Mouse (Mus musculus): ENCODE data around the gene Ppp3ca. TPM values are rescaled to one million over a fixed set of nuclear protein-coding genes. Genes with fewer than 3 reads are reported as not detected.

Ppp3ca gene
- polyA plus RNA-seq, 2 experiments = 31.5 to 74.8 TPM

DNA sequence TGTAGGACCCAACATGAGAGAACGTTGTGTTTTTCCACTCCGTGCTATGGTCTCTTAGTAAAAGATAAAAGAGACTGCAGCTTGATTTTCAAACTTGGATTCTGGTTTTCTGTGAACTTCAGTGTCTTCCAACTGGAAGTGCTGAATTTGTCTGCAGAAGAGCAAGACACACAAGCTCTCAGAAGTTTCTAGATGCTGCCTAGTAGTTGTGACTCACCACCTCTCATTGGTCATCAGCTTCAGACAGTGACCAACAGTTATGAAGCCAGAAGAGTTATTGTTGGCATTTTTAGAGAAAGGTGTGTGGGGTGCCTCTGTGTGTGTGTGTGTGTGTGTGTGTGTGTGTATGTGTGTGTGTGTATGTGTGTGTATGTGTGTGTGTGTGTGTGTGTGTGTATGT, 7.1 kb downstream of the Ppp3ca start:
- H3K27ac ChIP-seq (replicated peaks; ENCODE audit: low read depth, low read length) = no peak overlapping the region
- 86% methylated on average over 2 of the region's 2 CpGs for WGBS
- no peak for TF ChIP-seq POLR2A (IDR thresholded peaks at IDR 0.05; ENCODE audit: borderline replicate concordance, extremely low read depth, insufficient read depth, insufficient read length)
- H3K9ac ChIP-seq (ENCODE audit: low read depth, low read length, severe bottlenecking) = no peak overlapping the region
- ATAC-seq (ENCODE audit: low FRiP score, low read depth) = no peak
- H3K4me1 ChIP-seq (ENCODE audit: control insufficient read depth, insufficient read depth, low read length) = peaks cover 15% of the 10 kb centered on the region; the same call in 1 of the 2 replicates
- H3K9me3 ChIP-seq (ENCODE audit: control insufficient read depth, low read length) = no peaks in the 10 kb centered on the region
- H3K36me3 ChIP-seq (ENCODE audit: control insufficient read depth, insufficient read depth, low read length) = no peaks in the 10 kb centered on the region
- no peak overlapping the region for H3K4me2 ChIP-seq (replicated peaks; ENCODE audit: low read depth, low read length, severe bottlenecking)
- H3K4me3 ChIP-seq (replicated peaks; ENCODE audit: low read length) = no peak overlapping the region
- DNase-seq (ENCODE audit: low spot score) = no peak
- no peaks in the 10 kb centered on the region for H3K27me3 ChIP-seq (ENCODE audit: control insufficient read depth, insufficient read depth, low read length)

DNA sequence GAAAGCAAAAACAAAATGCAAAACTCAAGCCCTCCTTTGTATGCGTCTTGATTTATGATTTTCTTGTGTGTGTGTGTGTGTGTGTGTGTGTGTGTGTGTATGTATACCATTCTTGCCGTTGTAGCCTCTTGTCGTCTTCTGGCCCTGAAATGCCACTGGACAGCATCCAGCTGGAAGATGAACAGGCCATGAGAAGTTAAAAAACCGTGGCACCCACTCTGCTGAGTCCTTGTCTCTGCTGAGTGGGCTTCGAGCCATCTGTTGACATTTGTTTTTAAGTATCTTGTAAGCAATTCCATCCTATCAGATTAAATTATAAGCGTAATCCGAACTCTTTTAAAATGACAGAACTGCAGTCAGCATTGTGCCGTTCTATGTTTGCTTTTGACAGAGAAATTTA, 8.5 kb downstream of the Ppp3ca start:
- H3K4me1 ChIP-seq (ENCODE audit: control insufficient read depth, insufficient read depth, low read length) = peaks cover 15% of the 10 kb centered on the region; the same call in 1 of the 2 replicates
- no peaks in the 10 kb centered on the region for H3K27me3 ChIP-seq (ENCODE audit: control insufficient read depth, insufficient read depth, low read length)
- H3K36me3 ChIP-seq (ENCODE audit: control insufficient read depth, insufficient read depth, low read length) = no peaks in the 10 kb centered on the region
- TF ChIP-seq POLR2A (IDR thresholded peaks at IDR 0.05; ENCODE audit: borderline replicate concordance, extremely low read depth, insufficient read depth, insufficient read length) = no peak
- ATAC-seq (ENCODE audit: low FRiP score, low read depth) (no peak), DNase-seq (ENCODE audit: low spot score) (no peak)
- H3K27ac ChIP-seq (replicated peaks; ENCODE audit: low read depth, low read length) = no peak overlapping the region
- 68% methylated on average over 8 of the region's 8 CpGs for WGBS
- no peaks in the 10 kb centered on the region for H3K9me3 ChIP-seq (ENCODE audit: control insufficient read depth, low read length)
- H3K4me3 ChIP-seq (replicated peaks; ENCODE audit: low read length) = no peak overlapping the region
- H3K4me2 ChIP-seq (replicated peaks; ENCODE audit: low read depth, low read length, severe bottlenecking) = no peak overlapping the region
- no peak overlapping the region for H3K9ac ChIP-seq (ENCODE audit: low read depth, low read length, severe bottlenecking)

DNA sequence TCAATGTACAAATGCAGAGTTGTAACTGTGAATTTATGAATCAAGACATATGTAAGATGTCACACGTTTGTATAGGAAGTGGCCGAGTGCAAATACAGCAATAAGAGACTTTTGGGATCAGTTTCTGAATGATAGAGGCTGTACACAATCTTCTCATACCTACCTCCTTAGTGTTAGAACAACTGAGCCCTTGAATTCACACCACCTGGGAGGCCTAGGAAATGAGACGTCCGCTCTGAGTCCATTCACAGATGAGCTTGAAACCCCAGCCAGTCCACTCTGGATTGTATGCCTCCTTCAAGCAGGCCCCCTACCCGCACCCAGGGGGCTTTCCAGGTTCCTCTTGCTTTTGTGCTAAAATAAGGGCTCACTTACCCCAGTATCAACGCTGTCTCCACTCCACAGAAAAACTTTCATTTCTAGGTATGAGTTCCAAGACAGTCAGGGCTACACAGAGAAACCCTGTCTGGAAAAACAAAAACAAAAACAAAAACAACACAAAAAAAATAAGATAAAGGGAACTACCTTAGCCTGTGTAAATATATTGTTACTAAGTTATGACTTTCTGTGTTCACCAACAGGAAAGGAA, 10.1 kb downstream of the Ppp3ca start:
- Histone ChIP-seq H3K4me2 (replicated peaks; ENCODE audit: low read depth, low read length, severe bottlenecking) (no peak overlapping the region), H3K36me3 (ENCODE audit: control insufficient read depth, insufficient read depth, low read length) (no peaks in the 10 kb centered on the region), H3K9ac (ENCODE audit: low read depth, low read length, severe bottlenecking) (no peak overlapping the region), H3K4me3 (replicated peaks; ENCODE audit: low read length) (no peak overlapping the region), H3K9me3 (ENCODE audit: control insufficient read depth, low read length) (no peaks in the 10 kb centered on the region), H3K4me1 (ENCODE audit: control insufficient read depth, insufficient read depth, low read length) (peaks cover 15% of the 10 kb centered on the region; the same call in 1 of the 2 replicates), H3K27ac (replicated peaks; ENCODE audit: low read depth, low read length) (no peak overlapping the region), H3K27me3 (ENCODE audit: control insufficient read depth, insufficient read depth, low read length) (no peaks in the 10 kb centered on the region)
- DNase-seq (ENCODE audit: low spot score) = no peak
- TF ChIP-seq POLR2A (IDR thresholded peaks at IDR 0.05; ENCODE audit: borderline replicate concordance, extremely low read depth, insufficient read depth, insufficient read length) = no peak
- no peak for ATAC-seq (ENCODE audit: low FRiP score, low read depth)
- 56% methylated on average over 6 of the region's 6 CpGs for WGBS

DNA sequence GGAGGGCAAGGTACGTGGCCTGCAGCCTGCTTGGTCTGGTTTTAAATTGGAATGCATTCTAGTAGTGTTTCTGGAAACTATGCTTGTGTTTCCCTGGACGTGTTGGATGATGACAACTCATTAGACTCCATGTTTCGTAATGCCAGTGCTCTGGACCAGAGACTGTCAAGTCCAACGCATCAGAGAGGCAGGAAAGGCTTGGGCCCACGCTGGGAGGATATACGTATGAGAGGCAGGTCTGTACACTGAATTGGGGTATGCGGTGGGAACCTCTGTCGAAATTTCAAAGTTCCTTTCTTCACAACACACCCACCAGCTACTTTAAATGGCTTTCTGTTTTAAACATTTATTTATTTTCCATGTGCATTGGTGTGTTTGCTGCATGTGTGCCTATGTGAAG, 12.3 kb downstream of the Ppp3ca start:
- H3K9ac ChIP-seq (ENCODE audit: low read depth, low read length, severe bottlenecking) = no peak overlapping the region
- 91% methylated on average over 8 of the region's 8 CpGs for WGBS
- no peak for TF ChIP-seq POLR2A (IDR thresholded peaks at IDR 0.05; ENCODE audit: borderline replicate concordance, extremely low read depth, insufficient read depth, insufficient read length)
- no peak overlapping the region for H3K4me3 ChIP-seq (replicated peaks; ENCODE audit: low read length)
- DNase-seq (ENCODE audit: low spot score) (no peak), ATAC-seq (ENCODE audit: low FRiP score, low read depth) (no peak)
- H3K4me1 ChIP-seq (ENCODE audit: control insufficient read depth, insufficient read depth, low read length) = peaks cover 15% of the 10 kb centered on the region; the same call in 1 of the 2 replicates
- no peaks in the 10 kb centered on the region for H3K36me3 ChIP-seq (ENCODE audit: control insufficient read depth, insufficient read depth, low read length)
- no peak overlapping the region for H3K4me2 ChIP-seq (replicated peaks; ENCODE audit: low read depth, low read length, severe bottlenecking)
- H3K9me3 ChIP-seq (ENCODE audit: control insufficient read depth, low read length) = no peaks in the 10 kb centered on the region
- no peak overlapping the region for H3K27ac ChIP-seq (replicated peaks; ENCODE audit: low read depth, low read length)
- H3K27me3 ChIP-seq (ENCODE audit: control insufficient read depth, insufficient read depth, low read length) = no peaks in the 10 kb centered on the region

DNA sequence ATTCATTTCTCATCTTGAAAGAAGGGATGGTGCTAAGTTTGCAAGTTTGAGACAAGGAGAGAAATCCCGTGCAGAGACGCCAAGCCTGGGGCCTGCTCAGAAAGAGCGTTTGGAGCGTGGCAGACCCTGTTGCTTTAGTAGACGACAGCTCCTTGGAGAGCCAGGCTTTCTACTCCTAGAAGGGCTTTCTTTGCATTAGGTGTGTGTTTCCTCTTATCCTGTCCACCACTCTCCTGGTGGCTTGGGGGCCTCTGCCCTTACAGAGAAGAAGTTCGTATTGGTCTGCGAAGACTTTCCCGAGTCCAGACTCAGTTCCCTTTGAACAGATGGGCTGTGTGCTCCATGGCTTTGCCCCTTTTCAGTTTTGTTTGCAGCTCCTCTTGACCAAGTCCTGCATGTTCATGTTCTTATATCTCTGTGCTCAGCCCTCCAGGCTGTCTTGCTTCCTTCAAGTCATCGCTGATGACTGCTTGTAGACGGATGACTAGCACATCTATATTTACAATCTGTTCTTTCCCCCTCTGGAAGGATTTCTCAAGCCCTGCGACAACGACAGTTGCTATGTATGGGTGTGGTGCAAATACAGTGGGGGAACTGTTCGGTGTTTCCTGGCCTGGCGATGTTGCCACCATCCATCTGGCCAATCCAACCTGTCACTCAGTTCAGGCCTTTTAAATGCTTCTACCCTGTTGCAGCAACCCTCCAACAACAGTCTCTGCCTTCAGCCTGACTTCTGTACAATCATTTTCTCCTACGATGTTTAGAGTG, 14.5 kb downstream of the Ppp3ca start:
- no peak overlapping the region for H3K9ac ChIP-seq (ENCODE audit: low read depth, low read length, severe bottlenecking)
- no peak overlapping the region for H3K27ac ChIP-seq (replicated peaks; ENCODE audit: low read depth, low read length)
- TF ChIP-seq POLR2A (IDR thresholded peaks at IDR 0.05; ENCODE audit: borderline replicate concordance, extremely low read depth, insufficient read depth, insufficient read length) = no peak
- H3K27me3 ChIP-seq (ENCODE audit: control insufficient read depth, insufficient read depth, low read length) = no peaks in the 10 kb centered on the region
- no peak for ATAC-seq (ENCODE audit: low FRiP score, low read depth)
- no peaks in the 10 kb centered on the region for H3K9me3 ChIP-seq (ENCODE audit: control insufficient read depth, low read length)
- H3K4me3 ChIP-seq (replicated peaks; ENCODE audit: low read length) = no peak overlapping the region
- peaks cover 26% of the 10 kb centered on the region for H3K4me1 ChIP-seq (ENCODE audit: control insufficient read depth, insufficient read depth, low read length)
- 79% methylated on average over 15 of the region's 15 CpGs for WGBS
- no peak for DNase-seq (ENCODE audit: low spot score)
- H3K36me3 ChIP-seq (ENCODE audit: control insufficient read depth, insufficient read depth, low read length) = no peaks in the 10 kb centered on the region
- H3K4me2 ChIP-seq (replicated peaks; ENCODE audit: low read depth, low read length, severe bottlenecking) = no peak overlapping the region

Data from limb, embryonic 14.5 days (tissue).